Mouse (Mus musculus) cerebellum, adult 2 months (tissue): ENCODE data around the gene Phlda3.

Experiments
- CTCF ChIP-seq: fragments of 200-500 bp; IDR thresholded peaks from 2 replicates; pipeline ENCODE4 v1.5.1; 2011; ENCODE audit warnings: low read depth, mild to moderate bottlenecking, control low read depth, low read length, moderate library complexity, borderline replicate concordance; ENCODE audit not compliant: insufficient read depth
- POLR2A ChIP-seq: fragments of 200-500 bp; IDR thresholded peaks from 2 replicates; pipeline ENCODE4 v1.6.1; 2011; ENCODE audit warnings: low read length, control low read depth, borderline replicate concordance; ENCODE audit not compliant: insufficient read depth

DNA sequence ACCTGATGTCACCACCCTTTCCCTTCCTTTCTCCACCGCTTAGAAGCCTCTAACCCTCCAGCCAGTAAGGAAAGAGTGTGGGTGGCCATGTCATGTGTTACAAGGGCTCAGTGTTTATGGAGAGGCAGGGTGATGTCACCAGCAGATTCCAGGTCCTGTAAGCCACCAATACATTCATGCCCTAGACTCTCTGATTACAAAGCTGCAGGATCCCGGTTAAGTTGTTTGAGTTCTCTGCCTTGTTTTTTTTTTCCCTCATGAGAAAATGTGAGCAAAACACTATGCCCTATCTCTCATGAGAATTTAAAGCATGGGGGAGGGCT, 1.8 kb upstream of the Phlda3 start:
- no peak for TF ChIP-seq POLR2A
- no peak for TF ChIP-seq CTCF
